Mouse (Mus musculus): ENCODE results near the gene Rap2b.

GRCm38 (mm10) chr3:61315002-61315401 lies 46.4 kb upstream of the Rap2b start:
- TF ChIP-seq CTCF (IDR thresholded peaks at IDR 0.05; ENCODE audit: borderline replicate concordance, extremely low read depth, insufficient read depth, insufficient read length), result no peak
- TF ChIP-seq POLR2A (IDR thresholded peaks at IDR 0.05; ENCODE audit: borderline replicate concordance, extremely low read depth, insufficient read depth, insufficient read length, poor library complexity, severe bottlenecking), result no peak
